Mouse (Mus musculus) neural tube, embryonic 14.5 days (tissue): ENCODE results near the gene Rnf43. TPM values are rescaled to one million over a fixed set of nuclear protein-coding genes. Genes with fewer than 3 reads are reported as not detected.

Experiments used
- ATAC-seq: fragments of 200-750 bp; cut with Nextera tagmentation; 2 replicates; pipeline ENCODE4 v1.8.0; 2017; ENCODE audit warnings: low read depth, mild to moderate bottlenecking, moderate TSS enrichment, moderate library complexity
- H3K27ac ChIP-seq: fragments of 300-500 bp; sonication (generic); 2 replicates; pipeline ENCODE4 v1.5.1; 2014; ENCODE audit warnings: low read depth, mild to moderate bottlenecking, control low read depth, low read length, moderate library complexity, mixed read lengths
- H3K27me3 ChIP-seq: fragments of 300-500 bp; sonication (generic); 2 replicates; pipeline ENCODE4 v1.6.1; 2014; ENCODE audit warnings: low read length; ENCODE audit not compliant: control insufficient read depth, insufficient read depth
- H3K36me3 ChIP-seq: fragments of 300-500 bp; sonication (generic); 2 replicates; pipeline ENCODE4 v1.6.1; 2014; ENCODE audit warnings: low read length, mixed read lengths; ENCODE audit not compliant: control insufficient read depth, insufficient read depth
- H3K4me1 ChIP-seq: fragments of 300-500 bp; sonication (generic); 2 replicates; pipeline ENCODE4 v1.6.1; 2014; ENCODE audit warnings: low read length; ENCODE audit not compliant: control insufficient read depth, insufficient read depth
- H3K4me2 ChIP-seq: fragments of 300-500 bp; sonication (generic); 2 replicates; pipeline ENCODE4 v1.6.1; 2014; ENCODE audit warnings: mild to moderate bottlenecking, low read depth, low read length, control low read depth
- H3K4me3 ChIP-seq: fragments of 300-500 bp; sonication (generic); 2 replicates; pipeline ENCODE4 v1.5.1; 2014; ENCODE audit warnings: low read depth, low read length, control low read depth, mixed read lengths
- H3K9ac ChIP-seq: fragments of 300-500 bp; sonication (generic); replicated peaks from 2 replicates; pipeline ENCODE4 v1.6.1; 2014; ENCODE audit warnings: low read depth, mild to moderate bottlenecking, control low read depth, low read length, mixed read lengths
- H3K9me3 ChIP-seq: fragments of 300-500 bp; sonication (generic); 2 replicates; pipeline ENCODE4 v1.6.1; 2016; ENCODE audit warnings: low read length; ENCODE audit not compliant: control insufficient read depth
- WGBS: fragments of 180-500 bp; shearing (Covaris S2); extraction: QIAGEN DNeasy Blood & Tissue Kit; methylation state at CpG from one replicate; pipeline ENCODE4 v1.1.7; 2014; 5-methylcytosine and 5-hydroxymethylcytosine counted together
- polyA plus RNA-seq: library from polyadenylated mRNA; unstranded; fragments of >200 nt; fragmentation: Nextera tagmentation; extraction: Ambion mirVana; gene quantifications from 2 replicates; pipeline ENCODE4 v1.2.1, GENCODE M21; 2014

Rnf43 gene
- polyA plus RNA-seq, 1 experiment from 2014 or later: 0.71 TPM

- Histone ChIP-seq H3K4me2 (no peak overlapping the region), H3K4me1 (no peaks in the 10 kb centered on the region), H3K27me3 (no peaks in the 10 kb centered on the region), H3K27ac (no peak overlapping the region), H3K36me3 (no peaks in the 10 kb centered on the region), H3K4me3 (no peak overlapping the region), H3K9me3 (no peaks in the 10 kb centered on the region), H3K9ac (no peak overlapping the region)
- ATAC-seq: no peak
- 90% methylated on average over 3 of the region's 3 CpGs for WGBS
Observed at GRCm38 (mm10) chr11:87750521-87750920, 88.0 kb downstream of the Rnf43 start.

- H3K27ac ChIP-seq: no peak overlapping the region
- no peaks in the 10 kb centered on the region for H3K9me3 ChIP-seq
- no peaks in the 10 kb centered on the region for H3K4me1 ChIP-seq
- no peak overlapping the region for H3K4me2 ChIP-seq
- WGBS: 86% methylated on average over 8 of the region's 8 CpGs
- ATAC-seq: no peak
- no peak overlapping the region for H3K9ac ChIP-seq
- no peaks in the 10 kb centered on the region for H3K36me3 ChIP-seq
- no peaks in the 10 kb centered on the region for H3K27me3 ChIP-seq
- H3K4me3 ChIP-seq: no peak overlapping the region
Observed at GRCm38 (mm10) chr11:87751031-87751430, 88.5 kb downstream of the Rnf43 start.

- H3K27ac ChIP-seq: no peak overlapping the region
- no peak overlapping the region for H3K4me3 ChIP-seq
- no peak overlapping the region for H3K4me2 ChIP-seq
- no peak overlapping the region for H3K9ac ChIP-seq
- no peaks in the 10 kb centered on the region for H3K27me3 ChIP-seq
- no peaks in the 10 kb centered on the region for H3K9me3 ChIP-seq
- no peaks in the 10 kb centered on the region for H3K4me1 ChIP-seq
- H3K36me3 ChIP-seq: no peaks in the 10 kb centered on the region
- 81% methylated on average over 4 of the region's 4 CpGs for WGBS
- no peak for ATAC-seq
Observed at GRCm38 (mm10) chr11:87751491-87751966, 89.0 kb downstream of the Rnf43 start.

GRCm38 (mm10) chr11:87752307-87752706 lies 89.8 kb downstream of the Rnf43 start:
- no peak overlapping the region for H3K27ac ChIP-seq
- H3K9me3 ChIP-seq: no peaks in the 10 kb centered on the region
- no peak overlapping the region for H3K9ac ChIP-seq
- no peaks in the 10 kb centered on the region for H3K36me3 ChIP-seq
- no peaks in the 10 kb centered on the region for H3K4me1 ChIP-seq
- ATAC-seq: no peak
- H3K4me3 ChIP-seq: no peak overlapping the region
- 79% methylated on average over 1 of the region's 1 CpGs for WGBS
- H3K27me3 ChIP-seq: no peaks in the 10 kb centered on the region
- H3K4me2 ChIP-seq: no peak overlapping the region

GRCm38 (mm10) chr11:87753255-87753654 lies 90.7 kb downstream of the Rnf43 start:
- H3K4me1 ChIP-seq: no peaks in the 10 kb centered on the region
- H3K4me2 ChIP-seq: no peak overlapping the region

GRCm38 (mm10) chr11:87753891-87754501 lies 91.5 kb downstream of the Rnf43 start:
- WGBS: 88% methylated on average over 5 of the region's 5 CpGs
- no peak for ATAC-seq
- H3K36me3 ChIP-seq: no peaks in the 10 kb centered on the region
- H3K27me3 ChIP-seq: no peaks in the 10 kb centered on the region
- H3K4me2 ChIP-seq: no peak overlapping the region
- no peak overlapping the region for H3K27ac ChIP-seq
- no peak overlapping the region for H3K4me3 ChIP-seq
- H3K4me1 ChIP-seq: no peaks in the 10 kb centered on the region
- H3K9me3 ChIP-seq: no peaks in the 10 kb centered on the region
- no peak overlapping the region for H3K9ac ChIP-seq

More at GRCm38 (mm10) chr11:87753255-87753654, 90.7 kb downstream of the Rnf43 start:
- Histone ChIP-seq H3K4me3 (no peak overlapping the region), H3K9ac (no peak overlapping the region), H3K27ac (no peak overlapping the region), H3K9me3 (no peaks in the 10 kb centered on the region), H3K27me3 (no peaks in the 10 kb centered on the region), H3K36me3 (no peaks in the 10 kb centered on the region)
- no peak for ATAC-seq
- WGBS: 89% methylated on average over 8 of the region's 8 CpGs

- ATAC-seq: no peak
- no peak overlapping the region for H3K4me3 ChIP-seq
- H3K9me3 ChIP-seq: no peaks in the 10 kb centered on the region
- H3K9ac ChIP-seq: no peak overlapping the region
- WGBS: 78% methylated on average over 5 of the region's 5 CpGs
- no peak overlapping the region for H3K27ac ChIP-seq
- H3K4me1 ChIP-seq: peaks cover 3% of the 10 kb centered on the region; the same call in 1 of the 2 replicates
- no peaks in the 10 kb centered on the region for H3K27me3 ChIP-seq
- no peak overlapping the region for H3K4me2 ChIP-seq
- no peaks in the 10 kb centered on the region for H3K36me3 ChIP-seq
Observed at GRCm38 (mm10) chr11:87754603-87755002, 92.1 kb downstream of the Rnf43 start.

- H3K27ac ChIP-seq: no peak overlapping the region
- WGBS: 74% methylated on average over 17 of the region's 17 CpGs
- no peak overlapping the region for H3K9ac ChIP-seq
- H3K4me3 ChIP-seq: no peak overlapping the region
- peaks cover 10% of the 10 kb centered on the region; the same call in 1 of the 2 replicates for H3K4me1 ChIP-seq
- no peaks in the 10 kb centered on the region for H3K27me3 ChIP-seq
- ATAC-seq: no peak
- H3K9me3 ChIP-seq: no peaks in the 10 kb centered on the region
- no peaks in the 10 kb centered on the region for H3K36me3 ChIP-seq
- H3K4me2 ChIP-seq: no peak overlapping the region
Observed at GRCm38 (mm10) chr11:87755360-87756017, 93.0 kb downstream of the Rnf43 start.

GRCm38 (mm10) chr11:87756251-87756820 lies 93.8 kb downstream of the Rnf43 start:
- 91% methylated on average over 15 of the region's 15 CpGs for WGBS
- no peak overlapping the region for H3K4me3 ChIP-seq
- H3K27me3 ChIP-seq: no peaks in the 10 kb centered on the region
- H3K9me3 ChIP-seq: no peaks in the 10 kb centered on the region
- no peak overlapping the region for H3K27ac ChIP-seq
- peaks cover 10% of the 10 kb centered on the region; the same call in 1 of the 2 replicates for H3K4me1 ChIP-seq
- no peak overlapping the region for H3K9ac ChIP-seq
- no peak for ATAC-seq
- H3K4me2 ChIP-seq: no peak overlapping the region
- no peaks in the 10 kb centered on the region for H3K36me3 ChIP-seq
